Comparison of ENCODE assay signal across 15 mouse cellular contexts in genomic region chr6:117614386-117614785, GRCm38 (mm10).
DNase-seq lines count a peak whose midpoint lies in the region; ATAC-seq lines count a peak whose summit lies in the region.
"Had no signal": no experiment of that assay in that cellular context is flagged by ENCODE, and none has a peak within 500 bp of the region (broad histone marks: within the 10 kb centered on the region; RNA-seq: fewer than 3 reads in every experiment).

No protein-coding gene starts in this region.

- H3K4me3 ChIP-seq in embryonic facial prominence, embryonic 12.5 days = no peak overlapping the region
- no peak overlapping the region for H3K4me3 ChIP-seq in limb, embryonic 15.5 days
- no peak overlapping the region for H3K4me3 ChIP-seq in midbrain, embryonic 16.5 days (ENCODE audit: low read depth, low read length)
- H3K4me3 ChIP-seq: liver, embryonic 12.5 days; midbrain, embryonic 13.5 days; neural tube, embryonic 13.5 days had no signal

- ATAC-seq in embryonic facial prominence, embryonic 12.5 days (ENCODE audit: insufficient number of reproducible peaks, insufficient read depth, low FRiP score, low TSS enrichment) = no peak
- ATAC-seq in limb, embryonic 15.5 days (ENCODE audit: insufficient number of reproducible peaks, low FRiP score, low TSS enrichment, low read depth) = no peak
- ATAC-seq in midbrain, embryonic 16.5 days = no peak
- ATAC-seq: liver, embryonic 12.5 days; midbrain, embryonic 13.5 days had no signal

- H3K27ac ChIP-seq in embryonic facial prominence, embryonic 12.5 days = peak overlapping the region; percentile 65
- peak overlapping the region; percentile 52; the same call in 1 of the 2 replicates for H3K27ac ChIP-seq in limb, embryonic 15.5 days
- H3K27ac ChIP-seq in midbrain, embryonic 16.5 days (ENCODE audit: low read length) = no peak overlapping the region
- H3K27ac ChIP-seq: liver, embryonic 12.5 days; midbrain, embryonic 13.5 days; neural tube, embryonic 13.5 days had no signal

- 65% methylated on average over 6 of the region's 6 CpGs for WGBS in embryonic facial prominence, embryonic 12.5 days
- WGBS in limb, embryonic 15.5 days = 63% methylated on average over 6 of the region's 6 CpGs
- 83% methylated on average over 6 of the region's 6 CpGs for WGBS in midbrain, embryonic 16.5 days

- no peaks in the 10 kb centered on the region for H3K9me3 ChIP-seq in embryonic facial prominence, embryonic 12.5 days
- no peaks in the 10 kb centered on the region for H3K9me3 ChIP-seq in limb, embryonic 15.5 days
- no peaks in the 10 kb centered on the region for H3K9me3 ChIP-seq in midbrain, embryonic 16.5 days (replicated peaks; ENCODE audit: control insufficient read depth, low read length, poor library complexity, severe bottlenecking)
- H3K9me3 ChIP-seq: midbrain, embryonic 13.5 days; neural tube, embryonic 13.5 days had no signal

- no peaks in the 10 kb centered on the region for H3K36me3 ChIP-seq in embryonic facial prominence, embryonic 12.5 days
- H3K36me3 ChIP-seq in limb, embryonic 15.5 days = no peaks in the 10 kb centered on the region
- H3K36me3 ChIP-seq in midbrain, embryonic 16.5 days (ENCODE audit: control insufficient read depth, insufficient read depth, low read length) = no peaks in the 10 kb centered on the region
- H3K36me3 ChIP-seq: liver, embryonic 12.5 days; midbrain, embryonic 13.5 days; neural tube, embryonic 13.5 days had no signal

- no peak overlapping the region for H3K9ac ChIP-seq in embryonic facial prominence, embryonic 12.5 days
- H3K9ac ChIP-seq in limb, embryonic 15.5 days = no peak overlapping the region
- H3K9ac ChIP-seq in midbrain, embryonic 16.5 days (ENCODE audit: low read depth, low read length) = no peak overlapping the region
- H3K9ac ChIP-seq: liver, embryonic 12.5 days; midbrain, embryonic 13.5 days; neural tube, embryonic 13.5 days had no signal

- H3K4me2 ChIP-seq in embryonic facial prominence, embryonic 12.5 days (replicated peaks) = no peak overlapping the region
- no peak overlapping the region for H3K4me2 ChIP-seq in limb, embryonic 15.5 days
- H3K4me2 ChIP-seq in midbrain, embryonic 16.5 days (ENCODE audit: low read length) = no peak overlapping the region
- H3K4me2 ChIP-seq: liver, embryonic 12.5 days; midbrain, embryonic 13.5 days; neural tube, embryonic 13.5 days had no signal

- peaks cover 42% of the 10 kb centered on the region for H3K4me1 ChIP-seq in embryonic facial prominence, embryonic 12.5 days
- H3K4me1 ChIP-seq in limb, embryonic 15.5 days = peaks cover 18% of the 10 kb centered on the region; the same call in 1 of the 2 replicates
- peaks cover 2% of the 10 kb centered on the region; the same call in 1 of the 2 replicates for H3K4me1 ChIP-seq in midbrain, embryonic 16.5 days (ENCODE audit: control insufficient read depth, insufficient read depth, low read length)
- H3K4me1 ChIP-seq: liver, embryonic 12.5 days; midbrain, embryonic 13.5 days; neural tube, embryonic 13.5 days had no signal

- DNase-seq in cerebellum, postnatal 10 days = peak; percentile 25 to 45
- DNase-seq in cerebellum, postnatal 25 days = no peak
- DNase-seq in kidney, postnatal 10 days = peak; percentile 25
- no peak for DNase-seq in kidney, adult 8-10 months
- DNase-seq in retina, embryonic 14.5 days (ENCODE audit: low spot score) = no peak
- DNase-seq: adrenal gland, postnatal 14 days; heart, postnatal 4 days; lung, postnatal 4 days; right cerebral cortex, postnatal 14 days had no signal

- no peaks in the 10 kb centered on the region for H3K27me3 ChIP-seq in embryonic facial prominence, embryonic 12.5 days
- H3K27me3 ChIP-seq in limb, embryonic 15.5 days = no peaks in the 10 kb centered on the region
- no peaks in the 10 kb centered on the region for H3K27me3 ChIP-seq in midbrain, embryonic 16.5 days (ENCODE audit: control insufficient read depth, insufficient read depth, low read depth, low read length)
- H3K27me3 ChIP-seq: liver, embryonic 12.5 days; midbrain, embryonic 13.5 days; neural tube, embryonic 13.5 days had no signal

Comparison
In these comparisons a context has a peak if more than half of its experiments do, and no peak if none do; other contexts are left out.
1. DNase-seq: peak in cerebellum, postnatal 10 days (2 of 2) and kidney, postnatal 10 days (single experiment); none in cerebellum, postnatal 25 days (0 of 2), kidney, adult 8-10 months (0 of 2) and retina, embryonic 14.5 days (single experiment).